Mouse (Mus musculus) liver, embryonic 14.5 days (tissue): ENCODE results near the gene Bcl2l15.
"Not testable (repeated sequence)": the region's sequence is repeated elsewhere in the genome, so short reads cannot be mapped to it uniquely, and the experiment has no call there.

Experiments
- CTCF ChIP-seq: IDR thresholded peaks from 2 replicates; pipeline ENCODE4 v1.5.1; 2016; ENCODE audit warnings: antibody characterized with exemption, low read depth, control low read depth
- EP300 ChIP-seq: IDR thresholded peaks from 2 replicates; pipeline ENCODE4 v1.6.1; 2016; ENCODE audit warnings: antibody characterized with exemption, low read depth

DNA sequence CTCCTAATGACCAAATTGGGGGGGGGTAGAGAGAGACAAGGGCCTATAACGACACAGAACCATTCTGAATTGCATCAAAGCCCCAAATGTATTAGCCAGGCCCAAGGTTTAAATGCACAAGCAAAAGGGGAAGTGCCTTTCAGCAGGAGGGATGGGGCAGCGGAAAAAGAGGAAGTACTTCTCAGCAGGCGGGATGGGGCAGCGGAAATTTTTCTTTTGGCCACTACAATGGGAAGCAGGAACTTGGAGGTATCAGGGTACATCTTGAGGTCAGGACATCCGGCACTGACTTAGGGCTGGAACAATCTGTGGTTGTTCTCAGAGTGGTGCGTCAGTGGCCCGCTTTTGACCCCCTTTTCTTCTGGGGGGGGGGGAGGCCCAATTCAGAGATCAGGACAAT, 8.5 kb downstream of the Bcl2l15 start:
- not testable (repeated sequence) for TF ChIP-seq CTCF, EP300
